Mouse (Mus musculus): Measurements from ENCODE around the gene Dmgdh.

GRCm38 (mm10) chr13:93735131-93735636, 61.0 kb downstream of the Dmgdh start:
- TF ChIP-seq CTCF (IDR thresholded peaks at IDR 0.05; ENCODE audit: low read depth, low read length) (no peak), POLR2A (IDR thresholded peaks at IDR 0.05; ENCODE audit: insufficient read depth, low read length) (no peak), EP300 (IDR thresholded peaks at IDR 0.05; ENCODE audit: insufficient read depth, low read depth, low read length) (no peak)
